Mouse (Mus musculus): ENCODE data around the gene Atg4d. TPM values are rescaled to one million over a fixed set of nuclear protein-coding genes. Genes with fewer than 3 reads are reported as not detected.
A peak's percentile ranks its signal among the peaks of the same experiment; 100 is the strongest.

The Atg4d gene
- polyA plus RNA-seq, 1 experiment from 2014 or later: 35.5 TPM

GRCm38 (mm10) chr9:21305065-21305464 lies 40.0 kb downstream of the Atg4d start:
- no peak overlapping the region for H3K9ac ChIP-seq (ENCODE audit: low read depth, low read length)
- ATAC-seq (ENCODE audit: low read depth): no peak
- no peak for DNase-seq (ENCODE audit: low spot score)
- H3K4me2 ChIP-seq (ENCODE audit: low read depth, low read length): no peak overlapping the region
- H3K4me1 ChIP-seq (ENCODE audit: control insufficient read depth, insufficient read depth, low read length): no peaks in the 10 kb centered on the region
- H3K27ac ChIP-seq (replicated peaks; ENCODE audit: low read depth, low read length): no peak overlapping the region
- H3K9me3 ChIP-seq (ENCODE audit: control insufficient read depth, low read length): peaks cover 4% of the 10 kb centered on the region; the same call in 1 of the 2 replicates
- 86% methylated on average over 7 of the region's 7 CpGs for WGBS
- H3K4me3 ChIP-seq (ENCODE audit: low read depth, low read length): no peak overlapping the region
- H3K36me3 ChIP-seq (ENCODE audit: control insufficient read depth, insufficient read depth, low read length): no peaks in the 10 kb centered on the region
- no peaks in the 10 kb centered on the region for H3K27me3 ChIP-seq (replicated peaks; ENCODE audit: control insufficient read depth, insufficient read depth, low read length)

- no peaks in the 10 kb centered on the region for H3K9me3 ChIP-seq (ENCODE audit: control insufficient read depth, low read length)
- no peaks in the 10 kb centered on the region for H3K36me3 ChIP-seq (ENCODE audit: control insufficient read depth, insufficient read depth, low read length)
- no peak overlapping the region for H3K27ac ChIP-seq (replicated peaks; ENCODE audit: low read depth, low read length)
- ATAC-seq (ENCODE audit: low read depth) (no peak), DNase-seq (ENCODE audit: low spot score) (no peak)
- WGBS: 71% methylated on average over 15 of the region's 15 CpGs
- no peaks in the 10 kb centered on the region for H3K4me1 ChIP-seq (ENCODE audit: control insufficient read depth, insufficient read depth, low read length)
- H3K4me2 ChIP-seq (ENCODE audit: low read depth, low read length): no peak overlapping the region
- peaks cover 17% of the 10 kb centered on the region for H3K27me3 ChIP-seq (replicated peaks; ENCODE audit: control insufficient read depth, insufficient read depth, low read length)
- H3K9ac ChIP-seq (ENCODE audit: low read depth, low read length): no peak overlapping the region
- H3K4me3 ChIP-seq (ENCODE audit: low read depth, low read length): no peak overlapping the region
Measured at GRCm38 (mm10) chr9:21309150-21309741, 44.2 kb downstream of the Atg4d start.

GRCm38 (mm10) chr9:21311695-21312094 lies 46.6 kb downstream of the Atg4d start:
- peak overlapping the region; percentile 41; the same call in 1 of the 2 replicates for H3K9ac ChIP-seq (ENCODE audit: low read depth, low read length)
- no peaks in the 10 kb centered on the region for H3K36me3 ChIP-seq (ENCODE audit: control insufficient read depth, insufficient read depth, low read length)
- H3K27ac ChIP-seq (replicated peaks; ENCODE audit: low read depth, low read length): no peak overlapping the region
- peaks cover 17% of the 10 kb centered on the region for H3K27me3 ChIP-seq (replicated peaks; ENCODE audit: control insufficient read depth, insufficient read depth, low read length)
- H3K4me3 ChIP-seq (ENCODE audit: low read depth, low read length): peak overlapping the region; percentile 41
- peak; percentile 1; the same call in 1 of the 2 replicates for ATAC-seq (ENCODE audit: low read depth)
- no peaks in the 10 kb centered on the region; the same call in 1 of the 2 replicates for H3K4me1 ChIP-seq (ENCODE audit: control insufficient read depth, insufficient read depth, low read length)
- DNase-seq (ENCODE audit: low spot score): no peak
- WGBS: 23% methylated on average over 7 of the region's 7 CpGs
- H3K4me2 ChIP-seq (ENCODE audit: low read depth, low read length): peak overlapping the region; percentile 38
- H3K9me3 ChIP-seq (ENCODE audit: control insufficient read depth, low read length): no peaks in the 10 kb centered on the region

GRCm38 (mm10) chr9:21312134-21312533 lies 47.0 kb downstream of the Atg4d start, which contains the start of gene Ap1m2:
Ap1m2 (minus strand) TSS chr9:21312337.
- WGBS: 13% methylated on average over 15 of the region's 35 CpGs

GRCm38 (mm10) chr9:21313394-21313793 lies 48.3 kb downstream of the Atg4d start:
- Histone ChIP-seq H3K36me3 (ENCODE audit: control insufficient read depth, insufficient read depth, low read length) (no peaks in the 10 kb centered on the region), H3K4me2 (ENCODE audit: low read depth, low read length) (no peak overlapping the region), H3K9ac (ENCODE audit: low read depth, low read length) (no peak overlapping the region), H3K4me1 (ENCODE audit: control insufficient read depth, insufficient read depth, low read length) (no peaks in the 10 kb centered on the region; the same call in 1 of the 2 replicates), H3K9me3 (ENCODE audit: control insufficient read depth, low read length) (no peaks in the 10 kb centered on the region), H3K4me3 (ENCODE audit: low read depth, low read length) (no peak overlapping the region), H3K27me3 (replicated peaks; ENCODE audit: control insufficient read depth, insufficient read depth, low read length) (peaks cover 17% of the 10 kb centered on the region), H3K27ac (replicated peaks; ENCODE audit: low read depth, low read length) (no peak overlapping the region)
- DNase-seq (ENCODE audit: low spot score): peak; percentile 84
- WGBS: 6% methylated on average over 11 of the region's 11 CpGs
- peak; percentile 78 for ATAC-seq (ENCODE audit: low read depth)

More at GRCm38 (mm10) chr9:21312134-21312533, 47.0 kb downstream of the Atg4d start, which contains the start of gene Ap1m2:
- Histone ChIP-seq H3K4me1 (ENCODE audit: control insufficient read depth, insufficient read depth, low read length) (no peaks in the 10 kb centered on the region; the same call in 1 of the 2 replicates), H3K27me3 (replicated peaks; ENCODE audit: control insufficient read depth, insufficient read depth, low read length) (peaks cover 17% of the 10 kb centered on the region), H3K4me2 (ENCODE audit: low read depth, low read length) (peak within 1 kb of the TSS; percentile 38), H3K9me3 (ENCODE audit: control insufficient read depth, low read length) (no peaks in the 10 kb centered on the region), H3K27ac (replicated peaks; ENCODE audit: low read depth, low read length) (no peak within 1 kb of the TSS), H3K36me3 (ENCODE audit: control insufficient read depth, insufficient read depth, low read length) (no peaks in the 10 kb centered on the region), H3K4me3 (ENCODE audit: low read depth, low read length) (peak within 1 kb of the TSS; percentile 41), H3K9ac (ENCODE audit: low read depth, low read length) (peak within 1 kb of the TSS; percentile 41; the same call in 1 of the 2 replicates)
- 0 out of 2 replicates have a peak, but pooled peaks have one; percentile 14 for ATAC-seq (ENCODE audit: low read depth)
- DNase-seq (ENCODE audit: low spot score): peak; percentile 60

GRCm38 (mm10) chr9:21314367-21315140 lies 49.5 kb downstream of the Atg4d start:
- Histone ChIP-seq H3K4me2 (ENCODE audit: low read depth, low read length) (no peak overlapping the region), H3K9ac (ENCODE audit: low read depth, low read length) (no peak overlapping the region), H3K4me3 (ENCODE audit: low read depth, low read length) (no peak overlapping the region), H3K27me3 (replicated peaks; ENCODE audit: control insufficient read depth, insufficient read depth, low read length) (peaks cover 17% of the 10 kb centered on the region), H3K36me3 (ENCODE audit: control insufficient read depth, insufficient read depth, low read length) (no peaks in the 10 kb centered on the region), H3K27ac (replicated peaks; ENCODE audit: low read depth, low read length) (peak overlapping the region; percentile 52), H3K9me3 (ENCODE audit: control insufficient read depth, low read length) (no peaks in the 10 kb centered on the region), H3K4me1 (ENCODE audit: control insufficient read depth, insufficient read depth, low read length) (no peaks in the 10 kb centered on the region; the same call in 1 of the 2 replicates)
- no peak for ATAC-seq (ENCODE audit: low read depth)
- WGBS: 80% methylated on average over 9 of the region's 9 CpGs
- DNase-seq (ENCODE audit: low spot score): no peak

- H3K36me3 ChIP-seq (ENCODE audit: control insufficient read depth, insufficient read depth, low read length): no peaks in the 10 kb centered on the region
- 35% methylated on average over 5 of the region's 5 CpGs for WGBS
- H3K4me1 ChIP-seq (ENCODE audit: control insufficient read depth, insufficient read depth, low read length): no peaks in the 10 kb centered on the region; the same call in 1 of the 2 replicates
- DNase-seq (ENCODE audit: low spot score): peak; percentile 64
- H3K9ac ChIP-seq (ENCODE audit: low read depth, low read length): no peak overlapping the region
- no peak overlapping the region for H3K4me2 ChIP-seq (ENCODE audit: low read depth, low read length)
- H3K4me3 ChIP-seq (ENCODE audit: low read depth, low read length): no peak overlapping the region
- no peaks in the 10 kb centered on the region for H3K9me3 ChIP-seq (ENCODE audit: control insufficient read depth, low read length)
- ATAC-seq (ENCODE audit: low read depth): no peak
- H3K27ac ChIP-seq (replicated peaks; ENCODE audit: low read depth, low read length): peak overlapping the region; percentile 52
- H3K27me3 ChIP-seq (replicated peaks; ENCODE audit: control insufficient read depth, insufficient read depth, low read length): peaks cover 17% of the 10 kb centered on the region
Measured at GRCm38 (mm10) chr9:21315421-21315820, 50.3 kb downstream of the Atg4d start.

- DNase-seq (ENCODE audit: low spot score) (no peak), ATAC-seq (ENCODE audit: low read depth) (no peak)
- WGBS: 70% methylated on average over 7 of the region's 7 CpGs
Measured at GRCm38 (mm10) chr9:21316696-21317095, 51.6 kb downstream of the Atg4d start.

More at GRCm38 (mm10) chr9:21316696-21317095, 51.6 kb downstream of the Atg4d start:
- Histone ChIP-seq H3K4me3 (ENCODE audit: low read depth, low read length) (no peak overlapping the region), H3K4me1 (ENCODE audit: control insufficient read depth, insufficient read depth, low read length) (peaks cover 7% of the 10 kb centered on the region; the same call in 1 of the 2 replicates), H3K4me2 (ENCODE audit: low read depth, low read length) (no peak overlapping the region), H3K27me3 (replicated peaks; ENCODE audit: control insufficient read depth, insufficient read depth, low read length) (peaks cover 11% of the 10 kb centered on the region), H3K36me3 (ENCODE audit: control insufficient read depth, insufficient read depth, low read length) (no peaks in the 10 kb centered on the region), H3K27ac (replicated peaks; ENCODE audit: low read depth, low read length) (no peak overlapping the region), H3K9me3 (ENCODE audit: control insufficient read depth, low read length) (no peaks in the 10 kb centered on the region), H3K9ac (ENCODE audit: low read depth, low read length) (no peak overlapping the region)

Data from embryonic facial prominence, embryonic 14.5 days (tissue).